Mouse (Mus musculus) cerebellum, adult 9-10 months (tissue): ENCODE results near the gene Yjefn3.
"Not testable (repeated sequence)": the region's sequence is repeated elsewhere in the genome, so short reads cannot be mapped to it uniquely, and the experiment has no call there.

ENCODE experiments used
- DNase-seq: peaks from one replicate; pipeline ENCODE4 v3.0.0; 2022

Gene Yjefn3

DNA sequence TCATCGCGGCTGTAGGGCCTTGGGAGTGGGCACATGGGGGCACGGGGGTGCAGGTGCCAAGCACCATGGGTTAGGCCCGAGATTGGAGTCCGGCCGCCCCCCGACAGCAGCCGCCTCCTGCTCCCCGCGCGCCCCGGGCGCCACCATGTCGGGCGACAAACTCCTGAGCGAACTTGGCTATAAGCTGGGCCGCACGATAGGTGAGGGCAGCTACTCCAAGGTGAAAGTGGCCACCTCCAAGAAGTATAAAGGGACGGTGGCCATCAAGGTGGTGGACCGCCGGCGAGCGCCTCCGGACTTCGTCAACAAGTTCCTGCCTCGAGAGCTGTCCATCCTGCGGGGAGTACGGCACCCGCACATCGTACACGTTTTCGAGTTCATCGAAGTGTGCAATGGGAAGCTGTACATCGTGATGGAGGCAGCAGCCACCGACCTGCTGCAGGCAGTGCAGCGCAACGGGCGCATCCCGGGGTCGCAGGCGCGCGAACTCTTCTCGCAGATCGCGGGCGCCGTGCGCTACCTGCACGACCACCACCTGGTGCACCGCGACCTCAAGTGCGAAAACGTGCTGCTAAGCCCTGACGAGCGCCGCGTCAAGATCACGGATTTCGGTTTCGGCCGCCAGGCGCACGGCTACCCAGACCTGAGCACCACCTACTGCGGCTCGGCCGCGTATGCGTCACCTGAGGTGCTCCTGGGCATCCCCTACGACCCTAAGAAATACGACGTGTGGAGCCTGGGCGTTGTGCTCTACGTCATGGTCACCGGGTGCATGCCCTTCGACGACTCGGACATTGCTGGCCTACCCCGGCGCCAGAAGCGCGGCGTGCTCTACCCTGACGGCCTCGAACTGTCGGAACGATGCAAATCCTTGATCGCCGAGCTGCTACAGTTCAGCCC, at the start of gene Yjefn3, which contains the start of the genes Tssk6 and Ndufa13:
Yjefn3 (minus strand) TSS at position 550 of the 900 bp plus-strand sequence.
Tssk6 (plus strand) TSS at position 22 of the 900 bp plus-strand sequence.
Ndufa13 (minus strand) TSS at position 396 of the 900 bp plus-strand sequence.
- DNase-seq = peak; percentile 75

DNA sequence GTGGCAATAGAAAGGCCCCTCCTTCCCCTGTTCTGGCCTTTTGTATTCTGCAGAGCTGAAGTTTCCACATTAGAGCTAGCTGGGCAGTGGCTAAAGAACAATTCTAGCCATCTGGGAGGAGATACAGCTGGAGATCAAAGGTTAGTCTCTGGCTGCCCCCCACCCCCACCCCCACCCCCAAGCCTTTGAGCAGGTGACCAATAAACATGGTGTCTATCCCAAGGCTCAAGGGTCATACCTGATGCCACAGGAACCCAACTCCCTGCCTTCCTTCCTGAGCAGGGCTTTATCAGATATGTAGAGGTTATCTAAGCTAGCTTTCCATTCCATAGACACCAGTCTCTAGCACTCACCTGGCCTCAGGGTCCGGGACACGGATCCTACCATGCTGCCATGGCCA, 47.8 kb upstream of the Yjefn3 start:
- DNase-seq = no peak

DNA sequence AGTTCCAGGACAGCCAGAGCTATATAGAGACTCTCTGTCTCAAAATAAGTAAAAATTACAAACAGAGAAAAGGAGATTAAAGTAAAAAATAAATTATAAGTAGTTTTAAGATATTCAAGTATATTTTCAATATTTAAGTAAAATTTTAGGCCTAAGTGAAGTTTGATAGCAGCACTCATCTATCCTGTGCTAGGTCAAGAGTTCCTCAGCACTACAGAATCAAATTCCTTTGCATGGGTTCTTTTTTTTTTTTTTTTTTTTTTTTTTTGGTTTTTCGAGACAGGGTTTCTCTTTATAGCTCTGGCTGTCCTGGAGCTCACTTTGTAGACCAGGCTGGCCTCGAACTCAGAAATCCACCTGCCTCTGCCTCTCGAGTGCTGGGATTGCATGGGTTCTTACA, 40.0 kb upstream of the Yjefn3 start:
- DNase-seq = not testable (repeated sequence)

DNA sequence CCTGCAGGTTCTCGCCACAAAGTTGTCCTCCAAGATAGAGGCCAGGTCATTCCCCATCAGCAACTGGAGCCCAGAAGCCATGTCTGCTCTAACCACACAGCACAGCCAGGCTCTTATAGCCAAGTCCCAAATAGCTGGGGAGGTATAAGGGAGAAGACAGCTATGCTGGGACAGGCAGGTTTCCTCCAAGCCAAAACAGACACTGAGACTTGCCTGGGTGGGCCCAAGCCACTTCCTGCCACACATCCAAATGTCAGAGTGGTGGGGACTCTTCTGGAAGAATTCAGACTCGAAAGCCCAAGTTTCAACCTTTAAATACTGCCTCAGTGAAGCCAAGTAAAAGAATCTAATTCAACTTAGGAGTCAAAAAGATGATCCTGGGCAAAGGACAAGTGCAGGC, 37.9 kb upstream of the Yjefn3 start:
- DNase-seq = no peak

DNA sequence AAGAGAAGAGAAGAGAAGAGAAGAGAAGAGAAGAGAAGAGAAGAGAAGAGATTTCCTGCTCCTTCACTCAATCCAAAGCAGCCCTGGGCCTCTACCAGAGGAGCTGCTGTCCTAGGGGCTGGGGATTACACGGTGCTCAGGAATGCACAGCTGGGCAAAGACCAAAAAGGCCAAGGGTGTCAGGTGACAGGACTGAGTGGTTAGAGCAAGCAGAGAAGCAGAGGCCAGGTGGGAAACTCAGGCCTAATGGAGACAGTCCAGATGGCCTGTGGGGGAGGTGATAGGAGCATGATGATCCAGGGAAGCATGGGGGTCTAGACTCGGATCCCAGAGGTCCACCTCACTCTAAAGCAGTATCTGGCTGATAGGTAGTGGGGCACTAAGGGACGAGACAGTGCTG, 37.1 kb upstream of the Yjefn3 start:
- no peak for DNase-seq

DNA sequence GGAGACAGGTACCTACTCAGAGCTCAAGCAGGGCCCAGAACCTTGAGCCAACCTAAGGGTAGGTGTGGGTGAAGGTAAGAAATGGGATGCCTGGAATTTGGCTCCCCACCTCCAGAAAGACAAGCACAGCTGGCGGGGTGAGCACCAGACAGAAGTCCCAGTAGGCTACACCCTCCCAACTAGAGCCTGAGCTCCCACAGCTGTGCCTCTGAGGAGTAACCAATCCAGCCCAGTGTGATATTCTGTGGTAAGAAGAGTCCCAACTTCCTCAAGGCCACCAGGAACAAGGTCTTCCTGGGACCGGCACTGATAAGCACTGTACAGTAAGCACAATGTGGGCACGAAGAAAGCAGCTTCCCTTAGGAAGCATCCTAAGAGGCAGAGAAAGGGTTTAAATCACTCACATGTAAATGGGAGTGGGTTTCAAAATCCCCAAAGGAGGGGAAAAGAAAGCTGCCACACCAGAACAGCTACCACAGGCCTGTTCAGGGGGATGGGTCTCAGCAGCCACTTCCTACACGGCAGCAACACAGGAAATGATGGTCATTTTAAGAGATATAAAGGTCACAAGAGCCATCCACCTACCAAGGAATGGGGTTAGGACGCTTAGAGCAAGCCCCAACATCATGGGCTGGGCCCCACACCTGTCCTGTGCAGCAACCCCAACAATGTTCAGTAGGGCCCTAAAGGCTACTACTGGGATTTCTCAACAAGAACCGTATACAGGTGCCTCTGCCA, 35.9 kb upstream of the Yjefn3 start:
- DNase-seq = no peak

DNA sequence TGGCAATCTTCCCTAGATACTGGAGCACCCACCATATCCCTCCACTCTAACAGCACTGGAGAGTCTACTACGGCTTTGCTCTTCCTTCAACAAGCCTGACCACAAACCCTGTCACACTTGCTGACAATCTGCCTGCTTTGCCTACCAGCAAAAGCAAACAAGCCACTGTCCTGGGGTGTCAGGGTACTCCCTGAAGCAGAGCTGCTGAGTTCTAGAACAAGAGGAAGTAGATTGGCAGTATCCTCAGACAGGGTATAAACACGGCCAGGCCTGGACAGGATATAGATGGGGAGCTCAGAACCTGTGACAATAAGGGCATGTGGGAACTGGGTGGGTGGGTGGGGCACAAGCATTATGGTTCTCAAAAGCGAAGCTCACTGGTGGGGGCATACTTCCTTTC, 35.0 kb upstream of the Yjefn3 start:
- no peak for DNase-seq

DNA sequence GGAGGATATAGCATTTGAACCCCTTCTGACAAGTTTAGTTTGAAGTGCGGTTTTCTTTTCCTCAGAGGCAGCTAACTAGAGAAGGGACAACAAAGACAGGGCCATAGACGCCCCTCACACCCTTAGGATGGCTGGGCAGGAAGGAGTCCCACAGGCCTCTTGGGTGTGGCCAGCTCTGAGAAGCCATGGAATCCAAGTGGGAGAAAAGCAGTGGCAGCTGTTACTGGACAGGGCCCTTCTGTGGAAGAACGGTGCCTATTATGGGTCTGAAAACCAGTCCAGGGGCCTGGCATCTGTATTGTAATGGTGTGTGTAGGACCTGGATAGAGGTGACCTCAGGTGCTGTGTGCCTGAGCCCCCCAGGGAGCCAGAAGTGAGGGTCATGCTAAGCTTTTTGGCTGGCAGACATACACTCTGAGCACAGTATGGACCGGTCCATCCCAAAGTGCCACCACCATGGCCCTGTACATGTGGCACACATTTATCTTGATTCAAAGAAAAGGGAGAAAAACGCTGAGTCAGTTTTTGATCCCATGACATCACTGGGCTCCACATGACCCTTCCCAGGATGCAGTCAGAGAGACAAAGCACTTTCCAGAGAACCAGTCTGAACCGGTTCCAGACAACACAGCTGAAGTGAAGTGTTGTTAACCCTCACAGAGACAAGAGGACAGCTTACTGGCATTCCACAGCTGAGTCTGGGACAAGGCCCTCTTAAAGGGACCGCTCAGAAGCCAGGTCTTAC, 33.7 kb upstream of the Yjefn3 start:
- DNase-seq = no peak

DNA sequence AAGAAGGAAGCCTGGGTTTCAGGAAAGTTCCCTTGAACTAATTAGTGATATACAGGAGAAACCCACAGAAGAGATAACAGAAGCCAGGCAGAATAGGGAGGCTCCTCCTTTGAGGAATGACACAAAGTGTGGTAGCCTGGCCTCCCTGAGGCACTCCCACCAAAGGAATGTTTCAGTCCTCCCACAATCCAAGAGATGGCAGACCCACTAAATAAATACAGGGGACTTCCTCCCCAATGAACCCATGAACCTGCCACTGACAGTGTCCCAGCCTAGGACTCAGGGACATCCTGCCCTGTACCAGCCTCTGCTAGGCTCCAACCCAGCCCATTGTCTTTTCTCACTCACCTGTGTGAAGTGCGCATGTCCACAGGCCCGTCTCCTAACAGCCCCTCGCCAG, 32.9 kb upstream of the Yjefn3 start:
- DNase-seq = no peak

DNA sequence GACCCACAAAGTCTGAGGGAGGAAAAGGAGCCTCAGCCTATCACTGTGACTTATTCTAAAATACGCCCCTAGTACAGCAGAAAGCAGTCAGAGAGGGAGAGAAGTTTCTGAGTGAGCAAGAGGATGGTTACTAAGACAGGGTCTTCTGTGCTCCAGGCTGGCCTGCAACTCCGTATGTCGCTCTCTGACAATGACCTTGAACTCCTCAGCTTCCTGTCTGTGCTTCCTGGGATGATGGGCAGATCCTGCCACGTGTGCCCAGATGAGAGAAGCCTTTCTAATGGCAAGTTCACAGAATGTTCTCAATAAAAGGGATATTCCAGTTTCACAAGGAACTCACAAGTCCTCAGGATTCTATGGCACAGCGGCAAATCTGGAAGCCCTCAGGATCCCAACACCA, 32.1 kb upstream of the Yjefn3 start:
- no peak for DNase-seq

DNA sequence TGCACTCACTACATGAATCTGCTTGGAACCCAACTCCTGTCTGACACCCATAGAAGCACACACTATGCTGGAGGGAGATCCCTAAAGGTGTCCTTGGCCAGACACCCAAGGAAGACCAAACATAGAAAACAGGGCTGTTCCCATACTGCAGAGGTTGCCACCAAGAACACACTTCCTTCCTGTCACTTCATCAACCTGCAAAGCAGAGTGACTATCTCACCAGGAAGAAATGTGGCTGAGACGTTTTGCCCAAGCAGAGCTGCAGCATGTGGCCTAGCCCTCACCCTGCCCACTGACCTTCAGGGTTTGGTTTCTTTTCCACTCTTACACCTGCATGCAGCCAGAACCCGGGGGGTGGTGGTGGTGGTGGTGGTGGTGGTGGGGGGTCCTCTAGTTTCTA, 31.3 kb upstream of the Yjefn3 start:
- DNase-seq = no peak

DNA sequence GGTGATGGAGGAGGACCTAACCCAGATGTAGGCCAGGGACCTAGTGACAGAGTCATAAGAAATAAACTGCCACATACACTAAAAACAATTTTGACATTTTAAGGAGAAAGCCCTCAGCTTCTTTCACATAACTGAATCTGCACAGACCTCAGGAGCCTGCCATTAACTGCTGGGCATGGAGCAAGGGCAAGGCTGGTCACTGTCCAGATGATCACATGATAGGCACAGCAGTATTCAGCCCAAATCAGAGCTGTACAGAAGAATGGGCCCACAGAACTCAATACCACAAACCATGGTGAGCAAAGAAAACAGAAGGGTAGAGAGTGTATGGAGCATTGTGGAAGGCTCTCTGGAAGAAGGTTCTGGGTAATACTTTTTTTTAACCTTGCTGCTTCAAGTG, 24.4 kb upstream of the Yjefn3 start:
- DNase-seq = no peak

DNA sequence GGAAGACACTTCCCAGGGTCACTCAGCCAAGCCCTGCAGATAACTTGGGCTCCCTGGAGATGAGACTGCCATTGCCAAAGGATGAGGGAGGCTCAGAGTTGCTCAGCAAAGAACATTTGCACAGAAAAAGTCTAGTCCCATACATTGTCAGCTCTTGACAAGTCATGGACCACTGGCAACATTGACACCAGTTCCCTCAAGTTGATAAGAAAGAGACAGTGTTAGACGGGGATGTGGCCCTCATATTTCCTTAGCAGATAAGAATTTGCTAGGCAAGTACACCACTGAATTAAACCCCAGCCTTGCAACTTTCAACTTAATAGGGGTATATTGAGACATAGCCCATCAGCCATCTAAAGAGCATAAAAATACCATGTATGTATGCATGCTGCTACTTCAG, 21.5 kb upstream of the Yjefn3 start:
- no peak for DNase-seq

DNA sequence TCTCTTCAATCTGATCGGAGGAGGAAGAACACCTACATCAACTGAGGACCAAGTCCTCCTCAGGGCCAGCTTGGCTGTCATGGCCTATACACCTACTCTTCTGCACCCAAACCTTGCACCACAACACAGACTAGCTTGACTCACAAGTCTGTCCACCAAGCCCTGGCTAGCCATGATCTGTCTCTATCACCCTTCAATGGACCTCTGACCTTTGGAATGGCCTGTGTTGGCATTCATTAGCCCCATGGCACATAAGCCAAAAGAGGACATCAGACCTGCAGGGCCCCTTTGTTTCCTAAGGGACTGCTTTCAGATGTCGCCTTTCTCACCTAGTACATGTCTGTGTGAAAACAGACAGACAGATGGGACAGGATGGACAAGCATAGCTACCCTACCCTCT, 18.6 kb upstream of the Yjefn3 start:
- no peak for DNase-seq

DNA sequence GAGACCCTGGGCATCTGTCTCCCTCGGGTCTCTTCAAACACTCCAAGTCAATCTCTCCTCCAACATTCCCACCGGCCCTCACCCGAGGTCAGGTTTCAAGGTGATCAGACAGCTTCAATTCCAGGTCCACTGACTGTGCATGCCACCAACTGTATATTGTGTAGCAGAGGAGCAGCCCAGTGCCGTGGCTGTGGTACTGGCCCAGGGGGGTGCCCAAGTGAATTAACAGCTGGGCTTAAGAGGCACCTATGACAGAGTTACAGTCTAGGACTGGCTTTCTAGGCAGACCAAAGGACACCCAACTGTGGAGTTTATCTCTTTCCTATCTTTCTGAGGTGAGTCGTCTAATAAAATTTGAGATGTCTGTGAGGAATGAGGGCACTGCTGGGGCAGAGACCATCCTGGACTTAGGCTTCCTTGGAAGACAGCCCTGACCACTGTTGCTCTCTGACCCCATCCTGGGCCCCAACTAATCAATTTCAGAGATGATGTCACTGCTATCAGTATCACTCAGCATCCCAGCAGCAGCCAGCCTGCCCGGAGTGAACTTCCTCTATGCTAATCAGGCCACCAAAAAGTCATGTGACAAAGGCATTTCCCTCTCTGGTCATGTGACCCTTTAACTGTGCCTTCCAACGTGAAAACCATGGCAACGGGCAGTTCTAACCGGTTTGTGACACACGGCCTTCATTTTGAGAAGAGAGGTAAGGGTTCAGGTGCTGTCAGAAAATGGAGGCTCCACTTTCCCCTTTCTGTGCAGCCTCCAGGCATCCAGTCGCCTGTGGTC, 17.6 kb upstream of the Yjefn3 start:
- DNase-seq = peak; percentile 42

DNA sequence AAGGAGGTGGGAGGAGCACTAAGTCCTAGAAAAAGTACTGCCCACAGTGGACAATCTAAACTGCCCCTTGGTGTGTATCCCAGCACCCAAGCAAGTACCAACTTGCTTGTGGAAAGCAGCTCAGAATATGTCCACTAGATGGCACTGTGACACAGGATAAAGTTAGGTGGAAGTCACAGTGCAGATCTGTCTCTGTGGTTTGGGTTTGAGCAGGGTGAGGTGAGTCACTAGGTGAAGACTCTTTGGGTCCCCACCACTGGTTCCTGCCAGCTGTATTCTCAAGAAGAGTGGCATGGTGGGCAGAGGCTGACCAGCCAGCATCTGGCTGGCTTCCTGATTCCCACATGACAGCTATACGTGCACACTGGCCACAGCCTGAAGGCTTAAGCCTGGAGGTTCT, 16.5 kb upstream of the Yjefn3 start:
- DNase-seq = peak; percentile 89

DNA sequence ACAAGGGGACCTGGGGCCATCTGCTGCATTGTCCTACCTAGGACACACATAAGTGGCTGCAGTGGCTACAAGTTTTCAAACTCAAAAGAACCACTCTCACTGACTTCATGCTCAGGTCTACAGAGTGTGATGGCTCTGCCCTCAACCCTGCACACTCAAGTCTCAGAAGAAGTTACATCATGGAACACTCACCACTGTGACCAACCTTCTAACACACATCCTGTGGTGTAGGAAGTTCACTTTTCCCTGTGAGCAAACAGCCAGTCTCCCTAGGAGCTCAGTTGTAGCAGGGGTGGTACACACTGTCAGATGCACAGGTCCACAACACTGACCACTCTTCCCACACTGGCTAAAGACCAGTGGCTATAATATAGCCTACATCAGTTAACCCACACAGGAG, 16.0 kb upstream of the Yjefn3 start:
- no peak for DNase-seq

DNA sequence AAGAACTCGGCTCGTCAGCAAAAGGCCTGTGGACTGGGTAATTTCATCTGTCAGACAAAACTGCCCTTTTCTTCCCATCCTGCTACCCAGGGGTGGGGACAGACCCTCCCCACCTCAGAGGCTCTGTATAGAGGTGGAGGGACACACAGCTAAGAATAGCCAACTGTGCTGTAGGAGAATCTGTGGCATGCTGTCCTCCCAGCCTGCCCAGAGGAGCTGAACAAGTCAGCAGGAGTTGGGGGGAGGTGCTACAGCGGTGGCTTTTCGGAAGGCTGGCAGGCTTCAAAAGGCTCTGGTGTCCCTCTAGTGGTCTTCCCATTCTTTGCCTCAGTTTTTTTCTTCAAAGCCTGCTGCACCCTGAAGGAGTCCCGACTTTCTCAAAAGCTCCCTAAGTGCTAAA, 13.2 kb upstream of the Yjefn3 start:
- DNase-seq = no peak

DNA sequence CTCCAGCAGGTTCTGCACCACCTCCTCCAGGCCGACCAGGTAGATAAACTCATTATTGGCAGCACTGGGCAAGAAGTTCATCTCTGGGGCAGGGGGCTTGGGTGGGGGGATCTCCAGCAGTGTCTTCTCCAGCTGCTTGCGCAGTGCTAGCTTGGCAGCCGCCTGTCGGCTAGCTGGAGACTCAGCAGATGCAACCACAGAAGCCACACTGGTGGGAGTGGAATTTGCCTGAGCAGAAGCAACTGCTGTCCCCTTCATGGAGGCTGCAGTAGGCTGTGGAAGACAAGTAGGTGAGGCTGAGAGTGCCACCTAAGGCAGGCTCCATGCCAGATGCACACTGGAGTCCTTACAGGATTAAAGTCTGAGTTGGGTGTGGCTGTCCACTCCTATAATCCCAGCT, 12.0 kb upstream of the Yjefn3 start:
- DNase-seq = no peak

DNA sequence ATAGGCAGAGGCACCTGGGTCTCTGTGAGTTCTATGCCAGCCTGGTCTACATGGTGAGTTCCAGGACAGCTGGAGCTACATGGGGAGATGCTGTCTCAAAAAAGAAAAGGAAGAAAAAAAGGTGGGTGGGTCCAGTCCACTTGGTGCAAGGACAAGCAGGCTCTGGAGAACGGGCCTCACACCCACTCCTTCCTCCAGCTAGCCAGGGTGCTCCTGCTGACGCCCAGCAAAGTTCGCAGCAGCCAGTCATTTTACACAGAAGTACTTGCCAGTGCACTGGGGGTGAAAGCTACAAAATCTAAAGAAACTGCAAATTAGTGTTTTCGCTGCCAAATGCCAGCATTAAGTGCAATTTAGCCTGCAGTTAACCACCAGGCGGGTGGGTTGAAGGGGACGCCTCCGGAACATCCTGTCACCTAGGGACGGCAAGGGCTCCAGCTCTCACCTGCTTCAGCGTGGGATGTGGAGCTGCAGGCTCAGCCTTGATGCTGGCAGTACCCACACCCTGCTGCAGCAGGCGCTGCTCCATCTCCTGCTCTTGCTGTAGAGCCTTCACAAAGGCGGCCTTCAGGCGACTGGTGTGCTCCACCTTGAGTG, 10.1 kb upstream of the Yjefn3 start:
- no peak for DNase-seq

DNA sequence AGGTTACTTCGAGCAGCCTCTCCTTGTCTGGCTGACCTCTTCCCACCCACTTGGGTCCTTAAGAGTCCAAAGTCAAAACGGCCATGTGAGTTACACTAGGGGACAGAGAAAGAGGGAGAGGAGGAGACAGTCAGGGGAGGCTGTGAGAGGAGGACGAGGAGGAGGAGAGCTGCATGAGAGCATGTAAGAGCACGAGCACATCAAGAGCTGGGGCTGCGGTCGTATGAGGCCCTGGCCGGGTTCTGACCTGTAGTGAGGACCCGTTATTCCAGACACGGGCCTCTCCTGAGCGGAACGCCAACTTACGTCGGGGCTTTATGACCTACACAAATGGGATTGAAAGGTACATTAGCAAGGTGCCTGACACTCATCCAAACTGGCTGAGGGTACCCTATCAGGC, 9.4 kb upstream of the Yjefn3 start:
- DNase-seq = no peak

DNA sequence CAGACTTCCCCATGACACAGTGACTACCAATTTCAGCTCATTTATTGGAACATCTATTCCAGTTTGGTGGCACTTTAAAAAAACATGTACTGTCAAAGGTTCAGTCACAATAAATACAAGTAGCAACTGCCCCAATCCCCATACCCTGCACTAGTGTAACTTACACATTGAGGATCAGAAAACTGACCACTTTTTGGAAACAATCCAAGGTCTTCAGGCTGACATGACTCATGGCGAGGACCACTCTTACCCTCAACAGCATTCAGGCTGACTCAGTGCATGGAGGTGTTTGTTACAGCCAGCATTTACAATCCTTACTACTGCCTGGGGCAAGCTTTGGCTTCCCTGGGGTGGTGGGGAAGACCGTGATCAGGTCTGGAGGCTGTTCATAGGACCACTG, 4.6 kb upstream of the Yjefn3 start:
- no peak for DNase-seq
